Mouse (Mus musculus): Measurements from ENCODE around the gene Guk1. TPM values are rescaled to one million over a fixed set of nuclear protein-coding genes. Genes with fewer than 3 reads are reported as not detected.

Guk1 gene
- polyA plus RNA-seq, 1 experiment from 2014 or later = 114 TPM

- Histone ChIP-seq H3K4me3 (peak within 1 kb of the TSS; percentile 50), H3K4me2 (peak within 1 kb of the TSS; percentile 70), H3K9me3 (no peaks in the 10 kb centered on the region), H3K4me1 (peaks cover 56% of the 10 kb centered on the region), H3K27me3 (replicated peaks) (peaks cover 64% of the 10 kb centered on the region), H3K9ac (peak within 1 kb of the TSS; percentile 86), H3K36me3 (peaks cover 39% of the 10 kb centered on the region), H3K27ac (replicated peaks) (peak within 1 kb of the TSS; percentile 97)
- no peak for ATAC-seq (ENCODE audit: extremely low read depth, insufficient number of reproducible peaks, low FRiP score, low TSS enrichment)
- 25% methylated on average over 44 of the region's 44 CpGs for WGBS
Observed at GRCm38 (mm10) chr11:59135904-59136452, 56.0 kb downstream of the Guk1 start, which contains the start of gene Obscn. Obscn (minus strand) TSS chr11:59136402.

GRCm38 (mm10) chr11:59135051-59135820, 56.8 kb downstream of the Guk1 start:
- no peaks in the 10 kb centered on the region for H3K9me3 ChIP-seq
- H3K4me2 ChIP-seq = peak overlapping the region; percentile 70
- H3K4me3 ChIP-seq = peak overlapping the region; percentile 36
- peaks cover 64% of the 10 kb centered on the region for H3K27me3 ChIP-seq (replicated peaks)
- H3K36me3 ChIP-seq = peaks cover 46% of the 10 kb centered on the region
- H3K4me1 ChIP-seq = peaks cover 56% of the 10 kb centered on the region
- H3K9ac ChIP-seq = peak overlapping the region; percentile 86
- no peak for ATAC-seq (ENCODE audit: extremely low read depth, insufficient number of reproducible peaks, low FRiP score, low TSS enrichment)
- WGBS = 21% methylated on average over 55 of the region's 55 CpGs
- H3K27ac ChIP-seq (replicated peaks) = no peak overlapping the region

GRCm38 (mm10) chr11:59134373-59134997, 57.5 kb downstream of the Guk1 start:
- H3K4me3 ChIP-seq = peak overlapping the region; percentile 35
- H3K36me3 ChIP-seq = peaks cover 54% of the 10 kb centered on the region
- peak overlapping the region; percentile 86 for H3K9ac ChIP-seq
- peaks cover 64% of the 10 kb centered on the region for H3K27me3 ChIP-seq (replicated peaks)
- WGBS = 11% methylated on average over 35 of the region's 35 CpGs
- peaks cover 49% of the 10 kb centered on the region for H3K4me1 ChIP-seq
- peak overlapping the region; percentile 70 for H3K4me2 ChIP-seq
- H3K27ac ChIP-seq (replicated peaks) = 0 out of 2 replicates have a peak overlapping the region, but pooled peaks have one; percentile 12
- no peaks in the 10 kb centered on the region for H3K9me3 ChIP-seq
- ATAC-seq (ENCODE audit: extremely low read depth, insufficient number of reproducible peaks, low FRiP score, low TSS enrichment) = no peak

Other genes starting within 250 kb of the Guk1 start
- gene Hist3h2ba, start 243.3 kb downstream of the Guk1 start, polyA plus RNA-seq (2015; fragmentation: Nextera tagmentation; extraction: Ambion mirVana) = 14.4 and 14.9 TPM in 2 replicates
- gene Hist3h2a, start 237.5 kb downstream of the Guk1 start, polyA plus RNA-seq (2015; fragmentation: Nextera tagmentation; extraction: Ambion mirVana) = 26.4 and 28.5 TPM in 2 replicates
- gene Trim17, start 237.5 kb downstream of the Guk1 start, polyA plus RNA-seq (2015; fragmentation: Nextera tagmentation; extraction: Ambion mirVana) = 0.43 and 0.76 TPM in 2 replicates
- gene Trim11, start 214.1 kb downstream of the Guk1 start, polyA plus RNA-seq (2015; fragmentation: Nextera tagmentation; extraction: Ambion mirVana) = 25.6 and 28.2 TPM in 2 replicates
- gene Obscn, start 55.8 kb downstream of the Guk1 start, polyA plus RNA-seq (2015; fragmentation: Nextera tagmentation; extraction: Ambion mirVana) = 38.9 and 44.4 TPM in 2 replicates
- gene Iba57, start 28.5 kb downstream of the Guk1 start, polyA plus RNA-seq (2015; fragmentation: Nextera tagmentation; extraction: Ambion mirVana) = 8.1 and 8.7 TPM in 2 replicates
- 0.06 and 0.28 TPM in 2 replicates for gene Gjc2, start 9.0 kb downstream of the Guk1 start, polyA plus RNA-seq (2015; fragmentation: Nextera tagmentation; extraction: Ambion mirVana)
- gene Mrpl55, start 10.3 kb upstream of the Guk1 start, polyA plus RNA-seq (2015; fragmentation: Nextera tagmentation; extraction: Ambion mirVana) = 105 and 117 TPM in 2 replicates
- gene 2310033P09Rik, start 16.1 kb upstream of the Guk1 start, polyA plus RNA-seq (2015; fragmentation: Nextera tagmentation; extraction: Ambion mirVana) = 22.6 and 23.1 TPM in 2 replicates
- gene Arf1, start 36.1 kb upstream of the Guk1 start, polyA plus RNA-seq (2015; fragmentation: Nextera tagmentation; extraction: Ambion mirVana) = 582 and 610 TPM in 2 replicates
- gene Wnt3a, start 98.5 kb upstream of the Guk1 start, polyA plus RNA-seq (2015; fragmentation: Nextera tagmentation; extraction: Ambion mirVana) = not detected in 2 replicates
- 2.8 and 2.9 TPM in 2 replicates for gene Wnt9a, start 114.7 kb upstream of the Guk1 start, polyA plus RNA-seq (2015; fragmentation: Nextera tagmentation; extraction: Ambion mirVana)
- gene Prss38, start 183.4 kb upstream of the Guk1 start, polyA plus RNA-seq (2015; fragmentation: Nextera tagmentation; extraction: Ambion mirVana) = not detected in 2 replicates